Mouse (Mus musculus) lung, embryonic 14.5 days (tissue): Measurements from ENCODE around the gene Efna5. TPM values are rescaled to one million over a fixed set of nuclear protein-coding genes. Genes with fewer than 3 reads are reported as not detected.

Experiments used
- ATAC-seq: fragments of 200-750 bp; cut with Nextera tagmentation; 2 replicates; pipeline ENCODE4 v1.8.0; 2017; ENCODE audit warnings: mild to moderate bottlenecking, moderate TSS enrichment, moderate library complexity; ENCODE audit not compliant: insufficient read depth
- DNase-seq: peaks from one replicate; pipeline ENCODE4 v3.0.0-alpha.2; 2015
- H3K27ac ChIP-seq: fragments of 300-500 bp; sonication (generic); 2 replicates; pipeline ENCODE4 v1.5.1; 2014; ENCODE audit warnings: low read depth, mild to moderate bottlenecking, moderate library complexity
- H3K27me3 ChIP-seq: fragments of 300-500 bp; sonication (generic); 2 replicates; pipeline ENCODE4 v1.6.1; 2014; ENCODE audit warnings: low read length, control low read depth; ENCODE audit not compliant: insufficient read depth
- H3K36me3 ChIP-seq: fragments of 300-500 bp; sonication (generic); 2 replicates; pipeline ENCODE4 v1.6.1; 2014; ENCODE audit warnings: control low read depth; ENCODE audit not compliant: insufficient read depth
- H3K4me1 ChIP-seq: fragments of 300-500 bp; sonication (generic); 2 replicates; pipeline ENCODE4 v1.6.1; 2014; ENCODE audit warnings: antibody characterized with exemption, control low read depth; ENCODE audit not compliant: insufficient read depth
- H3K4me2 ChIP-seq: fragments of 300-500 bp; sonication (generic); 2 replicates; pipeline ENCODE4 v1.6.1; 2014; ENCODE audit warnings: mild to moderate bottlenecking
- H3K4me3 ChIP-seq: fragments of 300-500 bp; sonication (generic); 2 replicates; pipeline ENCODE4 v1.5.1; 2014; ENCODE audit warnings: low read depth, low read length
- H3K9ac ChIP-seq: fragments of 300-500 bp; sonication (generic); 2 replicates; pipeline ENCODE4 v1.6.1; 2014
- H3K9me3 ChIP-seq: fragments of 300-500 bp; sonication (generic); 2 replicates; pipeline ENCODE4 v1.6.1; 2016; ENCODE audit warnings: low read depth, low read length, control low read depth
- CTCF ChIP-seq: IDR thresholded peaks from 2 replicates; pipeline ENCODE4 v1.5.1; 2016; ENCODE audit warnings: antibody characterized with exemption, low read depth
- WGBS: fragments of 180-500 bp; shearing (Covaris S2); extraction: QIAGEN DNeasy Blood & Tissue Kit; methylation state at CpG from one replicate; pipeline ENCODE4 v1.1.7; 2014; 5-methylcytosine and 5-hydroxymethylcytosine counted together
- polyA plus RNA-seq: library from polyadenylated mRNA; unstranded; fragments of >200 nt; fragmentation: Nextera tagmentation; extraction: Ambion mirVana; gene quantifications from 2 replicates; pipeline ENCODE4 v1.2.1, GENCODE M21; 2014

Efna5 gene
- polyA plus RNA-seq, 1 experiment from 2014 or later, result 14.8 TPM

- H3K9me3 ChIP-seq, result no peaks in the 10 kb centered on the region
- no peaks in the 10 kb centered on the region for H3K36me3 ChIP-seq
- no peak overlapping the region for H3K4me2 ChIP-seq
- no peak for DNase-seq
- H3K27me3 ChIP-seq, result no peaks in the 10 kb centered on the region
- 62% methylated on average over 4 of the region's 4 CpGs for WGBS
- H3K4me3 ChIP-seq, result no peak overlapping the region
- no peak overlapping the region for H3K27ac ChIP-seq
- no peak overlapping the region for H3K9ac ChIP-seq
- no peaks in the 10 kb centered on the region for H3K4me1 ChIP-seq
- no peak for TF ChIP-seq CTCF
- no peak for ATAC-seq
Measured at GRCm38 (mm10) chr17:62766705-62767104, 114.4 kb downstream of the Efna5 start.

GRCm38 (mm10) chr17:62765165-62765564 is 116.0 kb downstream of the Efna5 start:
- H3K4me1 ChIP-seq, result no peaks in the 10 kb centered on the region
- no peak for DNase-seq
- H3K4me3 ChIP-seq, result no peak overlapping the region
- no peak overlapping the region for H3K27ac ChIP-seq
- H3K4me2 ChIP-seq, result no peak overlapping the region
- no peaks in the 10 kb centered on the region for H3K9me3 ChIP-seq
- no peak for TF ChIP-seq CTCF
- no peak overlapping the region for H3K9ac ChIP-seq
- H3K36me3 ChIP-seq, result no peaks in the 10 kb centered on the region
- H3K27me3 ChIP-seq, result no peaks in the 10 kb centered on the region
- no peak for ATAC-seq
- 42% methylated on average over 4 of the region's 4 CpGs for WGBS

- Histone ChIP-seq H3K36me3 (no peaks in the 10 kb centered on the region), H3K27ac (no peak overlapping the region), H3K4me2 (no peak overlapping the region), H3K9ac (no peak overlapping the region), H3K27me3 (no peaks in the 10 kb centered on the region), H3K9me3 (no peaks in the 10 kb centered on the region), H3K4me1 (no peaks in the 10 kb centered on the region), H3K4me3 (no peak overlapping the region)
- DNase-seq (no peak), ATAC-seq (no peak)
- WGBS, result 77% methylated on average over 3 of the region's 3 CpGs
- TF ChIP-seq CTCF, result no peak
Measured at GRCm38 (mm10) chr17:62756951-62757350, 124.2 kb downstream of the Efna5 start.

GRCm38 (mm10) chr17:62755635-62756034 is 125.5 kb downstream of the Efna5 start:
- Histone ChIP-seq H3K36me3 (no peaks in the 10 kb centered on the region), H3K27ac (no peak overlapping the region), H3K27me3 (no peaks in the 10 kb centered on the region), H3K4me3 (no peak overlapping the region), H3K4me2 (no peak overlapping the region), H3K9me3 (no peaks in the 10 kb centered on the region), H3K9ac (no peak overlapping the region), H3K4me1 (no peaks in the 10 kb centered on the region)
- WGBS, result 86% methylated on average over 2 of the region's 2 CpGs
- DNase-seq, result no peak
- ATAC-seq, result no peak
- no peak for TF ChIP-seq CTCF

- no peak for TF ChIP-seq CTCF
- WGBS, result 80% methylated on average over 4 of the region's 4 CpGs
- Histone ChIP-seq H3K9me3 (no peaks in the 10 kb centered on the region), H3K36me3 (no peaks in the 10 kb centered on the region), H3K27ac (no peak overlapping the region), H3K27me3 (no peaks in the 10 kb centered on the region), H3K9ac (no peak overlapping the region), H3K4me1 (no peaks in the 10 kb centered on the region), H3K4me2 (no peak overlapping the region), H3K4me3 (no peak overlapping the region)
- ATAC-seq (no peak), DNase-seq (no peak)
Measured at GRCm38 (mm10) chr17:62754638-62755037, 126.5 kb downstream of the Efna5 start.

- no peak for TF ChIP-seq CTCF
- no peaks in the 10 kb centered on the region for H3K9me3 ChIP-seq
- DNase-seq, result no peak
- no peak overlapping the region for H3K4me2 ChIP-seq
- no peak overlapping the region for H3K4me3 ChIP-seq
- no peaks in the 10 kb centered on the region for H3K36me3 ChIP-seq
- WGBS, result 57% methylated on average over 2 of the region's 2 CpGs
- H3K27me3 ChIP-seq, result no peaks in the 10 kb centered on the region
- H3K9ac ChIP-seq, result no peak overlapping the region
- H3K27ac ChIP-seq, result no peak overlapping the region
- H3K4me1 ChIP-seq, result 0 out of 2 replicates have a peak, but pooled peaks cover 5% of the 10 kb centered on the region
- no peak for ATAC-seq
Measured at GRCm38 (mm10) chr17:62752381-62752889, 128.7 kb downstream of the Efna5 start.

- Histone ChIP-seq H3K9me3 (no peaks in the 10 kb centered on the region), H3K4me3 (no peak overlapping the region), H3K27me3 (no peaks in the 10 kb centered on the region), H3K36me3 (no peaks in the 10 kb centered on the region), H3K4me1 (0 out of 2 replicates have a peak, but pooled peaks cover 5% of the 10 kb centered on the region), H3K4me2 (no peak overlapping the region), H3K9ac (no peak overlapping the region), H3K27ac (no peak overlapping the region)
- ATAC-seq (no peak), DNase-seq (no peak)
- WGBS, result 57% methylated on average over 3 of the region's 3 CpGs
- TF ChIP-seq CTCF, result no peak
Measured at GRCm38 (mm10) chr17:62750647-62751046, 130.5 kb downstream of the Efna5 start.
